Mouse (Mus musculus) frontal cortex, postnatal 36 days (tissue): ENCODE measurements around the gene Ankrd17.

Experiments used
- DNase-seq, 2 experiments: peaks; one replicate each; pipeline ENCODE4 v3.0.0; 2022; ENCODE audit warnings: low spot score in 2 of 2

Ankrd17 gene

GRCm38 (mm10) chr5:90217791-90218190 is 148.6 kb downstream of the Ankrd17 start:
- no peak for DNase-seq

DNA sequence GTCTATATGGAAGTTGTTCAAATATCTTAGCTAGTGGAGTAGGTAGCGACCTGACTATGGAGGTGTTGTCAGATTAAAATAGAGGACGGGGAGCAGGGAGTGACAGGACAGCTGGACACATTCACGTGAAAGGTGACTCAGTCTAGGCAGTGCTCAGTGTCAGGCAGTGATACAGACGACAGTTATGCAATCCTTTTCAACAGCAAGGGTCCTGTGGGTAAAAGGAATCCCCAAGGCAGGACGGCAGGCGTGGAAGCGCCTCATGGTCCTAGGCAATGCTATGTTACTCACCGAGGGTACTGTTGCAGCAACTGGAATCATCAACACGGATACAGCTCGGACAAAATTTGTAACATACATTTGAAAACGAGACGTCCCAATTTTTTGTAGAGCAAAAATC is 149.2 kb downstream of the Ankrd17 start:
- no peak for DNase-seq

DNA sequence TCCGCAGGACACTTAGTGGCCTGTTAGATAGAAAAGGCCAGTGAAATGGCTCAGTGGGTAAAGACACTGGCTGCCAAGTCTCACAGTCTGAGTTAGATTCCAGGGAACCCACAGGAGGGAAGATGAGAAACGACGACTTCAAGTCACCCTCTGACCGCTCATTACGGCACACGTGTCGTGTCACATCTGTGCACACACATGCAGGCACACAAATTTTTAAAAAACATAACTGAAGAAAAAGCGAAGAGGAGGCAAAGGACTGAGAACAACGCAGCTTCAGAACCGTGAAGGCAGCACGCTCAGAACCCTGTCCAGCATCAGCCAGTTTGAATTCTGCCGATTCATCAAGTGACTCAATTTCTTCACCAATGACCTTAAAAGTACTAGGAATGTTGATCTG is 153.0 kb downstream of the Ankrd17 start:
- DNase-seq, result no peak

- DNase-seq, result peak in 1 of 2 experiments; percentile 47
These were observed 163.2 kb downstream of the Ankrd17 start for GRCm38 (mm10) chr5:90203168-90203567.

DNA sequence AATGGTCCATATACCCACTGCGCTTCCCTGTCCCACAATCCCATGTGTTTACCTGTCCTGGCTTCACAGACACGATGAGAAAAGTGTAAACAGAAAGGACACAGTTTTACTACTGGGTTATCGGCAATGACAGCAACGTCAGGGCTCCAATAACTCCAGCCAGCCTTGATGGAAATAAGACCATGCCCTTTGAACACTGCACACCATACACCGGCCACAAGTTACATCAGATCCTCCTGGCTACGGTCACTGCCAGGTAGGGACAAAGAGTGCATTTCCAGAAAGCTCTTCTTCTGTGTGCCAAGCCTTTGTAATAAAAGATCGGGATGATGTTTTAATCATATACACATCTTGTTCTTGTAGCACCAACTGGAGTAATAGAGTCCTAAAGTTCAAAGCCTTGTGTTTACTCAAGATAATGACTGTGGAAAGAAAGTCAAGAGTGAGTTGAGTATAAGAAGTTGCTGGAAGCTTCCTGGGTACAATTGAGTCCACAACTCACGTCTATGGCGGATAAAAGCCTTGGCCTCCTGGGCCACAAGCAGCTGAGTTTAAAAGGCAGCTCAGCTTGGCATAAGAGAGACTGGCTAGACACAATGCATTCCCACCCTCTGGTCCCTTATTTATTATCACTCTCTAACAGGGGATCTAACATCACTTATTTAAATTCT is 163.8 kb downstream of the Ankrd17 start:
- DNase-seq, result no peak

GRCm38 (mm10) chr5:90199922-90200632 is 166.3 kb downstream of the Ankrd17 start:
- no peak for DNase-seq

DNA sequence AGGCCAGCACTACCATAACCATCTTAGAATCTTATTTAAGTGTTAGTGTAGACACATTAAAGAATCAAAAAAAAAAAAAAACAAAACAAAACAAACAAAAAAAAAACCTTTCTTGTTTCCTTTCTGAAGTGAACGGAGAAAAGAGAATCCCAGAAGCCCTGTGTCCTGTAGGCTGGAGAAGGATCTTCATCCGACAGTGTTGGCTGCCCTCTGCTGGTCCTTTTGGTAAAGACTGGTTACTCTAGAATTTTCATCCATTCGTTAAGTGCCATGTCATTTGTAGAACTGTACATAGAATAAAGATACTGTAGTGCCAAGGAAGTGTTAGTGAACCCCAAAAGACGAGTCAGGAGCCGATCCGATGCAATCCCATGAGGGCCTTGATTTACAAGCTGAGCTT is 171.5 kb downstream of the Ankrd17 start:
- peak; percentile 49 to 85 for DNase-seq

GRCm38 (mm10) chr5:90182782-90183181 is 183.6 kb downstream of the Ankrd17 start:
- no peak for DNase-seq

DNA sequence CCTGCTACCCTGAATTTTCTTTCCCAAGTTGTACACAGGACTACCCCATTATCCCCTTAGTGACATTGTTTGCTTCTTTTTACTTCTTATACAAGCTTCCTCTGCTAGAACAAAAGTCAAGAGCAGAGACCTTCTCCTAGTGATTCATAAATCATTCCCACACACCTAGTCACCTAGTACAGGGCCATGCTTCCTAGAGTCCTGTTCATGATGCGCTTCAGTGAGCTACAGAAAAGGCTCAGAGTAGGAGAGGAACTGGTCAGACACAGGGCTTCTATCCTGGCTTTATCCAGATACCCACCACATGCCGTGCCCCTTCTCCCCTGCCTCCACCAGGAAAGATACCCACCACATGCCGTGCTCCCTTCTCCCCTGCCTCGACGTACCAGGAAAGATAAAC is 187.3 kb downstream of the Ankrd17 start:
- no peak for DNase-seq

DNA sequence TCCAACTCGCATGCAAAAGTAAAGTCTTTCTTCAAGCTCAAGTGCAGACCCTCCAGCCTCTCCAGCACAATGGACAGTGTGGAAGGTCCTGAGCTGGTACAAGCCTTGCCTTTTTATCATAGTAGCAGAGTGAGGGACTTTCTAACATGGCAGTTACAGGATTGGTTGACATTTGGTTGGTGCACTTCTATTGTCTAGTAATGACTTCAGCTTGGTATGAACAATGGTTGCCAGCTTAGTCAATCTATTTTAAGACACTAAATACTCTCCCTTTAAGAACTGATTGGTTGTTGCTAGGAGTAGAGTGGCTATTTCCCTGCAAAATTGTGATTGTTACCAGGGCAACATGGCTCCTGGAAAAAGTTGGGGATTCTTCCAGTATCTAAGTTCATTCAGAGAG is 188.3 kb downstream of the Ankrd17 start:
- no peak for DNase-seq
